Comparison of ENCODE assay signal across 24 mouse cellular contexts in genomic region chr12:15122586-15123212, GRCm38 (mm10).
A peak's percentile ranks its signal among the peaks of the same experiment; 100 is the strongest.
DNase-seq lines count a peak whose midpoint lies in the region; ATAC-seq lines count a peak whose summit lies in the region.
"Had no signal": no experiment of that assay in that cellular context is flagged by ENCODE, and none has a peak within 500 bp of the region (broad histone marks: within the 10 kb centered on the region; RNA-seq: fewer than 3 reads in every experiment).

No protein-coding gene starts in this region.

- no peaks in the 10 kb centered on the region for H3K36me3 ChIP-seq in forebrain, embryonic 15.5 days
- no peaks in the 10 kb centered on the region for H3K36me3 ChIP-seq in forebrain, embryonic 10.5 days (replicated peaks)
- no peaks in the 10 kb centered on the region for H3K36me3 ChIP-seq in midbrain, embryonic 16.5 days (ENCODE audit: control insufficient read depth, insufficient read depth, low read length)
- H3K36me3 ChIP-seq: embryonic facial prominence, embryonic 12.5 days; embryonic facial prominence, embryonic 15.5 days; heart, embryonic 10.5 days; heart, embryonic 13.5 days; hindbrain, embryonic 12.5 days; hindbrain, embryonic 15.5 days had no signal

- H3K4me1 ChIP-seq in forebrain, embryonic 15.5 days = peaks cover 8% of the 10 kb centered on the region; the same call in 1 of the 2 replicates
- H3K4me1 ChIP-seq in forebrain, embryonic 10.5 days = no peaks in the 10 kb centered on the region
- H3K4me1 ChIP-seq in midbrain, embryonic 16.5 days (ENCODE audit: control insufficient read depth, insufficient read depth, low read length) = no peaks in the 10 kb centered on the region
- H3K4me1 ChIP-seq: embryonic facial prominence, embryonic 12.5 days; embryonic facial prominence, embryonic 15.5 days; heart, embryonic 10.5 days; heart, embryonic 13.5 days; hindbrain, embryonic 12.5 days; hindbrain, embryonic 15.5 days had no signal

- ATAC-seq in forebrain, embryonic 15.5 days (replicated peaks) = peak; percentile 69
- ATAC-seq in midbrain, embryonic 16.5 days = no peak
- no peak for ATAC-seq in megakaryocyte, adult 5-6 weeks (ENCODE audit: poor library complexity, severe bottlenecking)
- ATAC-seq: CD4-positive, CD25-positive, alpha-beta regulatory T cell, adult 4 months; intestine, postnatal 0 days had no signal

- H3K27me3 ChIP-seq in forebrain, embryonic 15.5 days = no peaks in the 10 kb centered on the region
- H3K27me3 ChIP-seq in forebrain, embryonic 10.5 days (ENCODE audit: poor library complexity, severe bottlenecking) = no peaks in the 10 kb centered on the region
- H3K27me3 ChIP-seq in midbrain, embryonic 16.5 days (ENCODE audit: control insufficient read depth, insufficient read depth, low read depth, low read length) = no peaks in the 10 kb centered on the region
- H3K27me3 ChIP-seq: embryonic facial prominence, embryonic 12.5 days; embryonic facial prominence, embryonic 15.5 days; heart, embryonic 13.5 days; hindbrain, embryonic 12.5 days; hindbrain, embryonic 15.5 days had no signal

- H3K4me3 ChIP-seq in forebrain, embryonic 15.5 days = no peak overlapping the region
- no peak overlapping the region for H3K4me3 ChIP-seq in forebrain, embryonic 10.5 days
- H3K4me3 ChIP-seq in midbrain, embryonic 16.5 days (ENCODE audit: low read depth, low read length) = no peak overlapping the region
- H3K4me3 ChIP-seq: embryonic facial prominence, embryonic 12.5 days; embryonic facial prominence, embryonic 15.5 days; heart, adult 2 months; heart, embryonic 10.5 days; heart, embryonic 13.5 days; hindbrain, embryonic 12.5 days; hindbrain, embryonic 15.5 days had no signal

- peak overlapping the region; percentile 23; the same call in 1 of the 2 replicates for H3K27ac ChIP-seq in forebrain, embryonic 15.5 days (replicated peaks)
- no peak overlapping the region for H3K27ac ChIP-seq in forebrain, embryonic 10.5 days
- no peak overlapping the region for H3K27ac ChIP-seq in midbrain, embryonic 16.5 days (ENCODE audit: low read length)
- H3K27ac ChIP-seq: embryonic facial prominence, embryonic 12.5 days; embryonic facial prominence, embryonic 15.5 days; heart, adult 2 months; heart, embryonic 10.5 days; heart, embryonic 13.5 days; hindbrain, embryonic 12.5 days; hindbrain, embryonic 15.5 days had no signal

- WGBS in forebrain, embryonic 15.5 days = 68% methylated on average over 4 of the region's 4 CpGs
- 85% methylated on average over 4 of the region's 4 CpGs for WGBS in forebrain, embryonic 10.5 days
- 84% methylated on average over 4 of the region's 4 CpGs for WGBS in midbrain, embryonic 16.5 days

- no peak for DNase-seq in forebrain, embryonic 10.5 days (ENCODE audit: extremely low spot score, low spot score)
- peak; percentile 2 for DNase-seq in left cerebral cortex, adult 11 months (ENCODE audit: low spot score)
- DNase-seq in left cerebral cortex, adult 18-20 months (ENCODE audit: low spot score in 2 of 2) = no peak
- DNase-seq in brain, embryonic 18.5 days (ENCODE audit: low read depth, low spot score) = peak; percentile 32
- DNase-seq in telencephalon, adult 2 months (ENCODE audit: low read depth, low spot score) = peak; percentile 60
- DNase-seq: adrenal gland, adult 2 months; adrenal gland, postnatal 14 days; cerebellum, adult 11 months; cerebellum, adult 2 months; cerebellum, adult 9-11 months; cerebellum, postnatal 25 days; gastrocnemius, postnatal 36 days; heart, adult 2 months had no signal

- no peak overlapping the region for H3K9ac ChIP-seq in forebrain, embryonic 15.5 days (replicated peaks)
- no peak overlapping the region for H3K9ac ChIP-seq in midbrain, embryonic 16.5 days (ENCODE audit: low read depth, low read length)
- H3K9ac ChIP-seq: embryonic facial prominence, embryonic 12.5 days; embryonic facial prominence, embryonic 15.5 days; heart, embryonic 13.5 days; hindbrain, embryonic 12.5 days; hindbrain, embryonic 15.5 days had no signal

- H3K9me3 ChIP-seq in forebrain, embryonic 15.5 days = no peaks in the 10 kb centered on the region
- H3K9me3 ChIP-seq in forebrain, embryonic 10.5 days = no peaks in the 10 kb centered on the region
- no peaks in the 10 kb centered on the region for H3K9me3 ChIP-seq in midbrain, embryonic 16.5 days (replicated peaks; ENCODE audit: control insufficient read depth, low read length, poor library complexity, severe bottlenecking)
- H3K9me3 ChIP-seq: embryonic facial prominence, embryonic 12.5 days; embryonic facial prominence, embryonic 15.5 days; heart, embryonic 10.5 days; heart, embryonic 13.5 days; hindbrain, embryonic 12.5 days; hindbrain, embryonic 15.5 days had no signal

- H3K4me2 ChIP-seq in forebrain, embryonic 15.5 days (replicated peaks) = no peak overlapping the region
- no peak overlapping the region for H3K4me2 ChIP-seq in midbrain, embryonic 16.5 days (ENCODE audit: low read length)
- H3K4me2 ChIP-seq: embryonic facial prominence, embryonic 12.5 days; embryonic facial prominence, embryonic 15.5 days; heart, embryonic 13.5 days; hindbrain, embryonic 12.5 days; hindbrain, embryonic 15.5 days had no signal

Comparison
In these comparisons a context has a peak if more than half of its experiments do, and no peak if none do; other contexts are left out.
1. DNase-seq: peak in left cerebral cortex, adult 11 months (single experiment), brain, embryonic 18.5 days (single experiment) and telencephalon, adult 2 months (single experiment); none in forebrain, embryonic 10.5 days (single experiment) and left cerebral cortex, adult 18-20 months (0 of 2).